ENCODE assay signal across 9 mouse cellular contexts in genomic region chr16:33744622-33745419, GRCm38 (mm10). TPM values are rescaled to one million over a fixed set of nuclear protein-coding genes. Genes with fewer than 3 reads are reported as not detected.
DNase-seq lines count a peak whose midpoint lies in the region; ATAC-seq and TF ChIP-seq lines count a peak whose summit lies in the region.
"Had no signal": no experiment of that assay in that cellular context is flagged by ENCODE, and none has a peak within 500 bp of the region (broad histone marks: within the 10 kb centered on the region; RNA-seq: fewer than 3 reads in every experiment).

No protein-coding gene starts in this region.

- H3K27ac ChIP-seq in embryonic facial prominence, embryonic 11.5 days (replicated peaks; ENCODE audit: low read depth, low read length), result no peak overlapping the region
- H3K27ac ChIP-seq in embryonic facial prominence, embryonic 10.5 days (replicated peaks), result no peak overlapping the region
- no peak overlapping the region for H3K27ac ChIP-seq in cortical plate, adult 2 months (ENCODE audit: insufficient read depth, low read length)

- TF ChIP-seq POLR2A in cortical plate, adult 2 months (IDR thresholded peaks at IDR 0.05; ENCODE audit: extremely low read depth, insufficient read depth, low read length), result no peak

- no peak overlapping the region for H3K9ac ChIP-seq in embryonic facial prominence, embryonic 11.5 days (replicated peaks; ENCODE audit: low read length)

- peak; percentile 49 for DNase-seq in embryonic facial prominence, embryonic 11.5 days (ENCODE audit: low spot score)
- DNase-seq in embryonic facial prominence, embryonic 10.5 days (ENCODE audit: low spot score), result no peak
- DNase-seq in right cerebral cortex, adult 2 months (ENCODE audit: low spot score in 2 of 2), result peak; percentile 66 to 69
- DNase-seq in right cerebral cortex, adult 18-20 months, result no peak
- DNase-seq in left cerebral cortex, adult 18-20 months (ENCODE audit: low spot score in 2 of 2), result peak; percentile 17 to 49
- DNase-seq in retina, embryonic 14.5 days (ENCODE audit: low spot score), result peak; percentile 68
- DNase-seq in urinary bladder, postnatal 4 days (ENCODE audit: low spot score in 2 of 2), result no peak

- no peak for ATAC-seq in embryonic facial prominence, embryonic 11.5 days (replicated peaks; ENCODE audit: insufficient number of reproducible peaks, low FRiP score, low TSS enrichment, low read depth)

- H3K4me2 ChIP-seq in embryonic facial prominence, embryonic 11.5 days (ENCODE audit: low read depth, low read length), result no peak overlapping the region

- TF ChIP-seq CTCF in cortical plate, adult 2 months (IDR thresholded peaks at IDR 0.05; ENCODE audit: extremely low read depth, insufficient read depth, low read length), result peak; percentile 84

- 60% methylated on average over 7 of the region's 7 CpGs for WGBS in embryonic facial prominence, embryonic 11.5 days
- WGBS in embryonic facial prominence, embryonic 10.5 days, result 57% methylated on average over 7 of the region's 7 CpGs

- no peaks in the 10 kb centered on the region for H3K36me3 ChIP-seq in embryonic facial prominence, embryonic 11.5 days (replicated peaks; ENCODE audit: control insufficient read depth, insufficient read depth, low read depth, low read length)
- H3K36me3 ChIP-seq in embryonic facial prominence, embryonic 10.5 days (replicated peaks), result peaks cover 43% of the 10 kb centered on the region

- H3K9me3 ChIP-seq in embryonic facial prominence, embryonic 11.5 days (replicated peaks; ENCODE audit: control insufficient read depth, low read length), result no peaks in the 10 kb centered on the region
- H3K9me3 ChIP-seq in embryonic facial prominence, embryonic 10.5 days, result no peaks in the 10 kb centered on the region
- H3K9me3 ChIP-seq: G1E had no signal

- H3K4me3 ChIP-seq in embryonic facial prominence, embryonic 11.5 days (ENCODE audit: low read depth, low read length), result no peak overlapping the region
- no peak overlapping the region for H3K4me3 ChIP-seq in embryonic facial prominence, embryonic 10.5 days
- no peak overlapping the region for H3K4me3 ChIP-seq in cortical plate, adult 2 months (ENCODE audit: insufficient read depth, low read length)

- H3K27me3 ChIP-seq in embryonic facial prominence, embryonic 11.5 days (ENCODE audit: control insufficient read depth, insufficient read depth, low read length), result no peaks in the 10 kb centered on the region
- H3K27me3 ChIP-seq in embryonic facial prominence, embryonic 10.5 days (replicated peaks; ENCODE audit: low read depth, poor library complexity, severe bottlenecking), result no peaks in the 10 kb centered on the region

- H3K4me1 ChIP-seq in embryonic facial prominence, embryonic 11.5 days (ENCODE audit: control insufficient read depth, insufficient read depth, low read length), result peaks cover 2% of the 10 kb centered on the region; the same call in 1 of the 2 replicates
- H3K4me1 ChIP-seq in embryonic facial prominence, embryonic 10.5 days, result peaks cover 30% of the 10 kb centered on the region
- no peaks in the 10 kb centered on the region for H3K4me1 ChIP-seq in cortical plate, adult 2 months (ENCODE audit: control insufficient read depth, insufficient read depth, low read length)

RNA-seq across cellular contexts. Expression of gene Muc13, which starts 49.0 kb away (rescaled TPM):
- polyA plus RNA-seq in embryonic facial prominence, embryonic 11.5 days (2014; fragmentation: Nextera tagmentation; extraction: Ambion mirVana), result 0.21 and 0.34 TPM in 2 replicates
- 0.10 and 0.14 TPM in 2 replicates for polyA plus RNA-seq in embryonic facial prominence, embryonic 10.5 days (2016; fragmentation: Nextera tagmentation; extraction: Ambion mirVana)
- polyA plus RNA-seq in cortical plate, adult 2 months (2012; rRNA removed), result 0.06 and 0.10 TPM in 2 replicates
- under 1 TPM; 0.16 to 0.19 TPM for total RNA-seq in left cerebral cortex, adult 18-20 months (2021)

Comparison
In these comparisons a context has a peak if more than half of its experiments do, and no peak if none do; other contexts are left out.
1. DNase-seq: peak in embryonic facial prominence, embryonic 11.5 days (single experiment), right cerebral cortex, adult 2 months (2 of 2), left cerebral cortex, adult 18-20 months (2 of 2) and retina, embryonic 14.5 days (single experiment); none in embryonic facial prominence, embryonic 10.5 days (single experiment), right cerebral cortex, adult 18-20 months (single experiment) and urinary bladder, postnatal 4 days (0 of 2).